Mouse (Mus musculus): ENCODE data around the gene Sun2.

DNA sequence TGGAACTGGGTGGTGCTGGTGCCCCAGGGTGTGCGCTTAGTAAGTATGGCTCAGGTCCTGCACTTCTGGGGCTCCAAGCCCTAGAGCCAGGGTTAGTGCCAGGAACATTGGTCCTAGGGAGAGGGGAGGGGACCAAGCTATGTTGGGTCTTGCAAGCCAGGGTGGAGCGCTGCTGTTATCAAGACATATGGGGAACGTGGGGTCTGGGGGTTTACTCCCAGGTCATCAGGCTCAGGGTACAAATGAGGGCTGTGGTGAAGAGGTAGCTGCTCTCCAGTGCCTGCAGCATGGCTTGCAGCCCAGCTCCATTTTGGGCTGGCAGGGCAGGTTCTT lies 11.1 kb upstream of the Sun2 start:
- TF ChIP-seq POLR2A (IDR thresholded peaks at IDR 0.05; ENCODE audit: borderline replicate concordance, extremely low read depth, insufficient read depth, insufficient read length, poor library complexity, severe bottlenecking) (no peak), CTCF (IDR thresholded peaks at IDR 0.05; ENCODE audit: borderline replicate concordance, extremely low read depth, insufficient read depth, insufficient read length) (no peak)
